Mouse (Mus musculus) cortical plate, adult 2 months (tissue): Measurements from ENCODE around the gene A2ml1.

Experiments used
- CTCF ChIP-seq: fragments of 200-500 bp; IDR thresholded peaks from 2 replicates; pipeline ENCODE4 v1.5.1; 2011; ENCODE audit warnings: mild to moderate bottlenecking, control low read depth, low read length; ENCODE audit not compliant: insufficient read depth; ENCODE audit errors: extremely low read depth
- POLR2A ChIP-seq: fragments of 200-500 bp; IDR thresholded peaks from 2 replicates; pipeline ENCODE4 v1.6.1; 2011; ENCODE audit warnings: mild to moderate bottlenecking, low read length, control low read depth; ENCODE audit not compliant: insufficient read depth; ENCODE audit errors: extremely low read depth

DNA sequence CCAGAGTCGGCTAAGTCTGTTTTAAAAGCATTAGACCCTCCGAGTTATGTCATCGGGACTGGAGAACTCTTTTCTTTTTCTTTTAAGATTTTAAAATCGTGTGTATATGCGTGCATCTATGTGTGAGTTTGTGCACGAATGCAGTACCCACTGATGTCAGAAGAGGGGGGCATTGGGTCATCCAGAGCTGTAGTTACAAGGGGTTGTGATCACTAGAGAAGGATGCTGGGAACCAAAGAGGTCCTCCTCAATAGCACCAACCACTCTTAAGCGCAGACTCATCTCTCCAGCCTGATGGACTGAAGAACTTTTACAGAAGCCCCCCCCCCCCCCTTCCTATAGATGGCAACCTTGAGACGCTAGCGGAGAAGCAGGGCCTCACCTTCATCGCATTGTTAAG lies 91.3 kb downstream of the A2ml1 start:
- TF ChIP-seq POLR2A (no peak), CTCF (no peak)
